In genomic region chr5:139397359-139397916, GRCm38 (mm10) we compare ENCODE assay signal across 26 mouse cellular contexts. TPM values are rescaled to one million over a fixed set of nuclear protein-coding genes. Genes with fewer than 3 reads are reported as not detected.
DNase-seq lines count a peak whose midpoint lies in the region; ATAC-seq and TF ChIP-seq lines count a peak whose summit lies in the region.
"Had no signal": no experiment of that assay in that cellular context is flagged by ENCODE, and none has a peak within 500 bp of the region (broad histone marks: within the 10 kb centered on the region; RNA-seq: fewer than 3 reads in every experiment).

No protein-coding gene starts in this region.

- H3K36me3 ChIP-seq in heart, embryonic 10.5 days = peaks cover 11% of the 10 kb centered on the region
- peaks cover 41% of the 10 kb centered on the region for H3K36me3 ChIP-seq in liver, embryonic 12.5 days
- peaks cover 29% of the 10 kb centered on the region for H3K36me3 ChIP-seq in liver, postnatal 0 days (replicated peaks; ENCODE audit: insufficient read depth, low read length)

- peaks cover 12% of the 10 kb centered on the region; the same call in 1 of the 2 replicates for H3K27me3 ChIP-seq in heart, embryonic 10.5 days (ENCODE audit: insufficient read depth, poor library complexity, severe bottlenecking)
- no peaks in the 10 kb centered on the region for H3K27me3 ChIP-seq in liver, embryonic 12.5 days (replicated peaks)
- H3K27me3 ChIP-seq in liver, postnatal 0 days (ENCODE audit: insufficient read depth, low read length) = no peaks in the 10 kb centered on the region
- H3K27me3 ChIP-seq: kidney, embryonic 15.5 days; lung, embryonic 15.5 days had no signal

- DNase-seq in heart, embryonic 10.5 days (ENCODE audit: low spot score) = no peak
- DNase-seq in heart, postnatal 10 days = no peak
- no peak for DNase-seq in liver
- no peak for DNase-seq in liver, postnatal 0 days
- DNase-seq: adrenal gland, postnatal 36 days; B cell, adult 2 months; cerebellum, adult 2 months; cerebellum, postnatal 36 days; gastrocnemius, postnatal 25 days; kidney, postnatal 4 days; right cerebral cortex, postnatal 25 days had no signal

- 85% methylated on average over 4 of the region's 4 CpGs for WGBS in heart, embryonic 10.5 days
- WGBS in liver, embryonic 12.5 days (ENCODE audit: insufficient replicate concordance) = 78% methylated on average over 4 of the region's 4 CpGs
- 78% methylated on average over 4 of the region's 4 CpGs for WGBS in liver, postnatal 0 days (ENCODE audit: insufficient replicate concordance)

- peak overlapping the region; percentile 12; the same call in 1 of the 2 replicates for H3K27ac ChIP-seq in heart, embryonic 10.5 days
- H3K27ac ChIP-seq in liver, embryonic 12.5 days = peak overlapping the region; percentile 76
- peak overlapping the region; percentile 4; the same call in 1 of the 2 replicates for H3K27ac ChIP-seq in brown adipose tissue, adult 24 weeks (replicated peaks; ENCODE audit: low read depth, low read length)
- H3K27ac ChIP-seq in liver, postnatal 0 days (ENCODE audit: low read depth) = 0 out of 2 replicates have a peak overlapping the region, but pooled peaks have one; percentile 17
- H3K27ac ChIP-seq: embryonic facial prominence, embryonic 10.5 days; hindbrain, postnatal 0 days; kidney, embryonic 15.5 days; lung, embryonic 15.5 days had no signal

- no peak for TF ChIP-seq EP300 in liver, postnatal 0 days (IDR thresholded peaks at IDR 0.05; ENCODE audit: low read depth)

- intact Hi-C loops in heart, postnatal 10 days (cut with DNase I) = no loop called here

- H3K4me2 ChIP-seq in liver, embryonic 12.5 days = no peak overlapping the region
- no peak overlapping the region for H3K4me2 ChIP-seq in liver, postnatal 0 days (ENCODE audit: low read depth, low read length)
- H3K4me2 ChIP-seq: kidney, embryonic 15.5 days; lung, embryonic 15.5 days had no signal

- no peaks in the 10 kb centered on the region for H3K9me3 ChIP-seq in heart, embryonic 10.5 days
- no peaks in the 10 kb centered on the region for H3K9me3 ChIP-seq in liver, embryonic 12.5 days (replicated peaks)
- no peaks in the 10 kb centered on the region for H3K9me3 ChIP-seq in liver, postnatal 0 days (ENCODE audit: low read length)
- H3K9me3 ChIP-seq: embryonic facial prominence, embryonic 10.5 days; kidney, embryonic 15.5 days; lung, embryonic 15.5 days had no signal

- TF ChIP-seq CTCF in liver, postnatal 0 days (IDR thresholded peaks at IDR 0.05; ENCODE audit: low read depth) = no peak

- H3K4me3 ChIP-seq in heart, embryonic 10.5 days = no peak overlapping the region
- no peak overlapping the region for H3K4me3 ChIP-seq in liver, embryonic 12.5 days
- no peak overlapping the region for H3K4me3 ChIP-seq in brown adipose tissue, adult 24 weeks (ENCODE audit: insufficient read depth, low read depth, low read length)
- H3K4me3 ChIP-seq in liver, postnatal 0 days (ENCODE audit: low read depth, low read length) = no peak overlapping the region
- H3K4me3 ChIP-seq: embryonic facial prominence, embryonic 10.5 days; kidney, embryonic 15.5 days; lung, embryonic 15.5 days had no signal

- H3K4me1 ChIP-seq in heart, embryonic 10.5 days = peaks cover 30% of the 10 kb centered on the region
- H3K4me1 ChIP-seq in liver, embryonic 12.5 days = peaks cover 61% of the 10 kb centered on the region
- peaks cover 16% of the 10 kb centered on the region for H3K4me1 ChIP-seq in brown adipose tissue, adult 24 weeks (ENCODE audit: control insufficient read depth, insufficient read depth, insufficient read length, low read length)
- H3K4me1 ChIP-seq in liver, postnatal 0 days (ENCODE audit: insufficient read depth) = peaks cover 27% of the 10 kb centered on the region

- ATAC-seq in liver, embryonic 12.5 days = no peak
- peak; percentile 1; the same call in 1 of the 2 replicates for ATAC-seq in liver, postnatal 0 days
- ATAC-seq in activated CD4-positive, CD25-positive, alpha-beta regulatory T cell, adult 4 months = no peak

- peak overlapping the region; percentile 51; the same call in 1 of the 2 replicates for H3K9ac ChIP-seq in liver, embryonic 12.5 days
- no peak overlapping the region for H3K9ac ChIP-seq in liver, postnatal 0 days (replicated peaks)
- H3K9ac ChIP-seq: kidney, embryonic 15.5 days; lung, embryonic 15.5 days had no signal

RNA-seq across cellular contexts. Expression of gene C130050O18Rik, which starts 7.6 kb away (rescaled TPM):
- polyA plus RNA-seq in heart, embryonic 10.5 days (2016; fragmentation: Nextera tagmentation; extraction: Ambion mirVana) = 0.28 and 0.45 TPM in 2 replicates
- under 1 TPM; 0.74 to 0.93 TPM for total RNA-seq in heart, postnatal 10 days (2021)
- 0.72 and 0.75 TPM in 2 replicates for polyA plus RNA-seq in liver, embryonic 12.5 days (2016; fragmentation: Nextera tagmentation; extraction: Ambion mirVana)
- 1.3 TPM in 1 of 2 replicates, not detected in the other for polyA plus RNA-seq in brown adipose tissue, adult 24 weeks (2012; ENCODE audit: insufficient read depth, insufficient read length, missing spikeins)
- polyA plus RNA-seq in liver, postnatal 0 days (2015; fragmentation: Nextera tagmentation; extraction: Ambion mirVana) = 1.9 and 2.0 TPM in 2 replicates
- polyA plus RNA-seq in activated CD4-positive, CD25-positive, alpha-beta regulatory T cell, adult 4 months (2017; shearing (Covaris generic)) = not detected
- total RNA-seq: hindbrain, postnatal 0 days; midbrain, postnatal 0 days had no signal
- polyA plus RNA-seq: midbrain, postnatal 0 days had no signal

RNA-seq across cellular contexts. Expression of gene Gpr146, which starts 19.9 kb away (rescaled TPM):
- 5.6 and 5.7 TPM in 2 replicates for polyA plus RNA-seq in heart, embryonic 10.5 days (2016; fragmentation: Nextera tagmentation; extraction: Ambion mirVana)
- 10 to 100 TPM; 33.7 to 37.2 TPM for total RNA-seq in heart, postnatal 10 days (2021)
- polyA plus RNA-seq in liver, embryonic 12.5 days (2016; fragmentation: Nextera tagmentation; extraction: Ambion mirVana) = 18.3 and 19.3 TPM in 2 replicates
- polyA plus RNA-seq in brown adipose tissue, adult 24 weeks (2012; ENCODE audit: insufficient read depth, insufficient read length, missing spikeins) = 18.1 and 19.7 TPM in 2 replicates
- polyA plus RNA-seq in liver, postnatal 0 days (2015; fragmentation: Nextera tagmentation; extraction: Ambion mirVana) = 14.5 and 14.7 TPM in 2 replicates
- 1 to 10 TPM; 8.1 to 8.8 TPM for polyA plus RNA-seq in activated CD4-positive, CD25-positive, alpha-beta regulatory T cell, adult 4 months (2017; shearing (Covaris generic))

RNA-seq across cellular contexts. Expression of gene Gper1, which starts 25.5 kb away (rescaled TPM):
- 0.26 and 0.36 TPM in 2 replicates for polyA plus RNA-seq in heart, embryonic 10.5 days (2016; fragmentation: Nextera tagmentation; extraction: Ambion mirVana)
- 1 to 10 TPM; 2.5 to 2.6 TPM for total RNA-seq in heart, postnatal 10 days (2021)
- 0.39 and 0.51 TPM in 2 replicates for polyA plus RNA-seq in liver, embryonic 12.5 days (2016; fragmentation: Nextera tagmentation; extraction: Ambion mirVana)
- polyA plus RNA-seq in brown adipose tissue, adult 24 weeks (2012; ENCODE audit: insufficient read depth, insufficient read length, missing spikeins) = 1.8 TPM in 1 of 2 replicates, not detected in the other
- 0.09 and 0.11 TPM in 2 replicates for polyA plus RNA-seq in liver, postnatal 0 days (2015; fragmentation: Nextera tagmentation; extraction: Ambion mirVana)
- not detected for polyA plus RNA-seq in activated CD4-positive, CD25-positive, alpha-beta regulatory T cell, adult 4 months (2017; shearing (Covaris generic))
- total RNA-seq: hematopoietic stem cell, adult 5-6 weeks; megakaryocyte progenitor cell, adult 5-6 weeks had no signal

RNA-seq across cellular contexts. Expression of gene Cyp2w1, which starts 45.0 kb away (rescaled TPM):
- not detected in 2 replicates for polyA plus RNA-seq in heart, embryonic 10.5 days (2016; fragmentation: Nextera tagmentation; extraction: Ambion mirVana)
- not detected for total RNA-seq in heart, postnatal 10 days (2021)
- polyA plus RNA-seq in liver, embryonic 12.5 days (2016; fragmentation: Nextera tagmentation; extraction: Ambion mirVana) = not detected in 2 replicates
- polyA plus RNA-seq in brown adipose tissue, adult 24 weeks (2012; ENCODE audit: insufficient read depth, insufficient read length, missing spikeins) = not detected in 2 replicates
- polyA plus RNA-seq in liver, postnatal 0 days (2015; fragmentation: Nextera tagmentation; extraction: Ambion mirVana) = not detected in 2 replicates
- not detected for polyA plus RNA-seq in activated CD4-positive, CD25-positive, alpha-beta regulatory T cell, adult 4 months (2017; shearing (Covaris generic))
- total RNA-seq: adrenal gland, postnatal 36 days; gastrocnemius, postnatal 25 days; hematopoietic stem cell, adult 5-6 weeks; hindbrain, postnatal 0 days; layer of hippocampus, postnatal 10 days; megakaryocyte progenitor cell, adult 5-6 weeks; midbrain, postnatal 0 days had no signal
- polyA plus RNA-seq: cerebellum, adult 2 months; embryonic facial prominence, embryonic 10.5 days; forebrain, embryonic 11.5 days; hindbrain, postnatal 0 days; limb, embryonic 11.5 days; lung, embryonic 15.5 days; midbrain, postnatal 0 days; thymus, postnatal 0 days; urinary bladder, adult 2 months had no signal

RNA-seq across cellular contexts. Expression of gene Cox19, which starts 46.2 kb away (rescaled TPM):
- polyA plus RNA-seq in heart, embryonic 10.5 days (2016; fragmentation: Nextera tagmentation; extraction: Ambion mirVana) = 76.3 and 93.2 TPM in 2 replicates
- 10 to 100 TPM; 88.8 to 96.4 TPM for total RNA-seq in heart, postnatal 10 days (2021)
- 72.3 and 73.8 TPM in 2 replicates for polyA plus RNA-seq in liver, embryonic 12.5 days (2016; fragmentation: Nextera tagmentation; extraction: Ambion mirVana)
- polyA plus RNA-seq in brown adipose tissue, adult 24 weeks (2012; ENCODE audit: insufficient read depth, insufficient read length, missing spikeins) = 250 and 278 TPM in 2 replicates
- polyA plus RNA-seq in liver, postnatal 0 days (2015; fragmentation: Nextera tagmentation; extraction: Ambion mirVana) = 34.4 and 37.1 TPM in 2 replicates
- polyA plus RNA-seq in activated CD4-positive, CD25-positive, alpha-beta regulatory T cell, adult 4 months (2017; shearing (Covaris generic)) = 10 to 100 TPM; 62.8 to 67.6 TPM

Comparison
In these comparisons a context has a peak if more than half of its experiments do, and no peak if none do; other contexts are left out.
1. H3K27ac ChIP-seq: peak in every context shown above with its lines; median percentile 76 in liver, embryonic 12.5 days; 17 in liver, postnatal 0 days; 12 in heart, embryonic 10.5 days; 4 in brown adipose tissue, adult 24 weeks.